Mouse (Mus musculus): Measurements from ENCODE around the gene Ccdc34.

- TF ChIP-seq CTCF (IDR thresholded peaks at IDR 0.05; ENCODE audit: control insufficient read depth, insufficient read depth, low read length) (no peak), POLR2A (IDR thresholded peaks at IDR 0.05; ENCODE audit: borderline replicate concordance, control insufficient read depth, low read depth, low read length) (no peak)
Measured at GRCm38 (mm10) chr2:110019656-110020055, 2.0 kb downstream of the Ccdc34 start.

Measured in bone marrow, adult 2 months (tissue).